Mouse (Mus musculus) kidney, postnatal 14 days (tissue): ENCODE data around the gene Olfr1223.
"Not testable (repeated sequence)": the region's sequence is repeated elsewhere in the genome, so short reads cannot be mapped to it uniquely, and the experiment has no call there.

Experiments used
- DNase-seq: peaks from one replicate; pipeline ENCODE4 v3.0.0; 2022; ENCODE audit warnings: mixed read lengths

Olfr1223 gene

GRCm38 (mm10) chr2:89151460-89151859 lies at the start of gene Olfr1223:
Gene Olfr1223 (minus strand): TSS chr2:89151560.
- no peak for DNase-seq

GRCm38 (mm10) chr2:89199948-89200347 lies 48.6 kb upstream of the Olfr1223 start, which contains the start of gene Olfr1226:
Gene Olfr1226 (minus strand): TSS chr2:89200048.
- DNase-seq = no peak

GRCm38 (mm10) chr2:89196325-89196982 lies 45.1 kb upstream of the Olfr1223 start:
- DNase-seq = no peak

GRCm38 (mm10) chr2:89174569-89174968 lies 23.2 kb upstream of the Olfr1223 start, which contains the start of gene Olfr1225:
Gene Olfr1225 (minus strand): TSS chr2:89174669.
- no peak for DNase-seq

- not testable (repeated sequence) for DNase-seq
Measured at GRCm38 (mm10) chr2:89164711-89165110, 13.4 kb upstream of the Olfr1223 start.

- DNase-seq = not testable (repeated sequence)
Measured at GRCm38 (mm10) chr2:89163991-89164390, 12.6 kb upstream of the Olfr1223 start, which contains the start of gene Olfr1224-ps1. Gene Olfr1224-ps1 (minus strand): TSS chr2:89164091.

GRCm38 (mm10) chr2:89132954-89133353 lies 18.4 kb downstream of the Olfr1223 start, which contains the start of gene Olfr1222:
Gene Olfr1222 (minus strand): TSS chr2:89133054.
- no peak for DNase-seq

GRCm38 (mm10) chr2:89117183-89117582 lies 34.2 kb downstream of the Olfr1223 start, which contains the start of gene Olfr1221:
Gene Olfr1221 (minus strand): TSS chr2:89117283.
- DNase-seq = no peak

- no peak for DNase-seq
Measured at GRCm38 (mm10) chr2:89106735-89107134, 44.6 kb downstream of the Olfr1223 start, which contains the start of gene Olfr1220. Gene Olfr1220 (minus strand): TSS chr2:89106835.

GRCm38 (mm10) chr2:89105651-89106050 lies 45.7 kb downstream of the Olfr1223 start:
- DNase-seq = no peak

GRCm38 (mm10) chr2:89093848-89094247 lies 57.5 kb downstream of the Olfr1223 start:
- DNase-seq = no peak
